Mouse (Mus musculus): ENCODE data around the gene Hinfp. TPM values are rescaled to one million over a fixed set of nuclear protein-coding genes. Genes with fewer than 3 reads are reported as not detected.
A peak's percentile ranks its signal among the peaks of the same experiment; 100 is the strongest.
"Not testable (repeated sequence)": the region's sequence is repeated elsewhere in the genome, so short reads cannot be mapped to it uniquely, and the experiment has no call there.

Hinfp gene
- total RNA-seq (2021), result 1 to 10 TPM; 4.9 to 6.0 TPM
- long read RNA-seq, experiment 1, partial matches to known transcripts, result 0 of 2 reads
- long read RNA-seq, experiment 1, other reads (novel, unspliced or antisense), result 2 of 2 reads
- long read RNA-seq, experiment 2, partial matches to known transcripts, result 0 of 1 reads
- long read RNA-seq, experiment 2, other reads (novel, unspliced or antisense), result 1 of 1 reads

DNA sequence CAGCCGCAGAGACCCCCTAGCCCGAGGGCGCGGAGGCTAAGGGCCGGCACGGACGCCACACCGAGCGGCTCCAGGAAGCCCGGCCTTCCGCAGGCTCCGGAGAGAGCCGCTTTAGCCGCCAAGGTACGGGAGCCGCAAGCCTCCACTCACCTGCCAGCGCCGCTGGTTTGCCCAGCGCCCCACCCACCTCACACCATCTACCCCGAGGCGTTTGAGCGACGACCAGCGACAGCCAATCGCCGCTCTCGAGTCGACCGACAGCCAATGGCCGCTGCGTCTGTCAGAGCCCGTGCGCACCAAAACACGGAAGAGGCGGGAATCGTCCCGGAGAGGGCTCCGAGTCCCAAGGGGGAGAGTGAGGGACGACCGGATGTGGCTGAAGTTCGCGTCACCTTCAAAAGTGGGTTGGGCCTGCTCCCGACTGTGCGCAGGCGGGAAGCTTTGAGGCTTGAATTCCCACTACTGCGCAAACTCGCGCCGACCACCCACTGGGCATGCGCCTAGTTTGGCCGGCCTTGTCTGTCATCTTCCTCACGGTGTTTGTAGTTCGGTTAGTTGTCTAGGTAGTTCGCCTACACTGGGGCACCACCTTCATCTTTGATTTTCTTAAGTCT is at the start of gene Hinfp:
TSS of gene Hinfp (minus strand) at position 206 of the 614 bp plus-strand sequence.
- peak; percentile 96 to 99 for DNase-seq
- intact Hi-C loops (cut with DNase I), result loop anchor here (2.0 to 5.0 kb wide), 2 partner anchors 15 to 37 kb away; partner anchors contain the start of genes C2cd2l and Hmbs

DNA sequence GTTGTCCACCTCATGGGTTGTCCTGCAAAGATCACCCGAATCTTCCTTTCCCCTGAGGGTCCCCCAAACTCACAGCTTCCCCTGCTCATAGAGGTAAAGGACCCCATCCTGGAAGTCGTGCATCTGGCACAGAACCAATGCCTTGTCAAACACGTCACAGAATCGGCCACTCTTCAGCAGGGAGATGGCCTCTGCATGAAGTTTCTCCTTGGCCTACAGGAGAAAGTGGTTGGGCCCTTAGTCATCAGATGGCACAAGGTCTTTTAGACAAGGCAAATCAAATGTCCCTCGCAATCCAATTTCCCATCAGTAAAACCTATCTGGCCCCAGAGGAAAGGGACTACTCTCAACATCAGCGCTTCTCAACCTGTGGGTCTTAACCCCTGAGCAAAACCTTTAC is 47.7 kb upstream of the Hinfp start:
- no peak for DNase-seq
- intact Hi-C loops (cut with DNase I), result no loop called here

DNA sequence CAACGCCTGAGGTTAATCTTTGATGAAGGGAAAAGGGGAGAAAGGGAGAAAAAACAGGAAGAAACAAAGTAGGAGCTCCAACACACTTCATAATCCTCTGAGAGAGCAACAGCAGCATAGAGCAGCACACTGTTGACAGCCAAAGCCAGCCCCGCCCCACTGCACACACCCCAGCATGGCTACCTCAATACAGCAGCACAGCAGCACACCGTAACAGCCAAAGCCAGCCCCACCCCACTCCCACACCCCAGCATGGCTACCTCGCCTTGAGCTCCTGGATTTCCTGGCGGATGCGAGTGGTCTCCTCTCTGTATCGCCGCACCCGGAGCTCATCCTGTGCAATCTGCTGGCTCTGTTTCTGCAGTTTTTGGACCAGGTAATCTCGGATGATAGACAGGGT is 46.9 kb upstream of the Hinfp start:
- intact Hi-C loops (cut with DNase I), result no loop called here
- no peak for DNase-seq

DNA sequence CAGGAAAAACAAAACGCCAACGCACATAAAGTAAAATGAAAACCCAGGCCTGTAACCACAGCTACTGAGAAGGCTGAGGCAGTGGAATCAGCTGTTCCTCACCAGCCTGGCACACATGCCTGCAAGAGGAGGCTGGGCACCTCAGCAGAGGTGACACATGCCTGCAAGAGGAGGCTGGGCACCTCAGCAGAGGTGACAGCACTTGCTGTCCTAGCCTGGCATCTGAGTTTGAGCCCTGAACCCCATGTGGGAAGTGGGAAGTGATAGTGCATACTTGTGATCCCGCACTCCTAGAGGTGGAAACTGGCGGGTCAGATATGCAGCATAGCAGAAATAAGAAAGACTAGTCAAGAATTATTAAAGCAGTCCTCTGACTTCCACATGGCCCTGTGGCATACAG is 45.9 kb upstream of the Hinfp start:
- no peak for DNase-seq
- intact Hi-C loops (cut with DNase I), result no loop called here

DNA sequence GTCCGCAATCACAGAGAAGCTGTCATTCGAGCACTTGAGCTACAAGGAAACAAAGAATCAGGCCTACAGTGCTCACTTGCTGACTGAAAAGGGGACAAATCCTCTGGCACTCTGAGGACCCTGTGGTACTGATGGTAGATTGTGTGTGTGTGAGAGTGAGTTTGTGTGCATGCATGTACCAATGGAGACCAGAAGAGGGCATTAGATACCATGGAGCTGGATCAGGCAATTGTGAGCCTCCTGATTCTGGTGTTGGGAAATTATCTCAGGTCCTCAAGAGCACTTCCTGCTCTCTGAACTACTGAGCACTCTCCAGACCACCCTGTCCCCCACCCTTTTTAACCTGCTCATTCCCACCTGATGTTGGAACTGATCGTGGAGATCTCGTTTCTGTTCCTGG is 43.1 kb upstream of the Hinfp start:
- DNase-seq, result no peak
- intact Hi-C loops (cut with DNase I), result no loop called here

DNA sequence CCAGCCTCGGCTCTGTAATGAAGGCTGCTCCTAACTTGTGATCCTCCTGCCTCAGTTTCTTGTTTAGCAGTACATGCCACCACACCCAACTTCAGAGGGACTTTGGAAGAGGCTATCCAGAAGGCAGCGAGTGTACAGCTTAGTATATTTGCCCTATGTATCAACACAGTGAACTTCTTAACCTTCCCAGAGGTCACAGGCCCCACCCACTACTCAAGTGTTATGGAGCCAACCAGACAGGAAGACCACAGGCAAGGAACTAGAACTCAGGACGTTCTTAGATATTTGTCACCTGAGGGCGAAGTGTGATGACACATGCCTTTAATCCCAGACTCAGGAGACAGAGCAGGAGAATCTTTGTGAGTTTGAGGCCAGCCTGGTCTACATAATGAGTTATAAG is 42.1 kb upstream of the Hinfp start:
- intact Hi-C loops (cut with DNase I), result no loop called here

DNA sequence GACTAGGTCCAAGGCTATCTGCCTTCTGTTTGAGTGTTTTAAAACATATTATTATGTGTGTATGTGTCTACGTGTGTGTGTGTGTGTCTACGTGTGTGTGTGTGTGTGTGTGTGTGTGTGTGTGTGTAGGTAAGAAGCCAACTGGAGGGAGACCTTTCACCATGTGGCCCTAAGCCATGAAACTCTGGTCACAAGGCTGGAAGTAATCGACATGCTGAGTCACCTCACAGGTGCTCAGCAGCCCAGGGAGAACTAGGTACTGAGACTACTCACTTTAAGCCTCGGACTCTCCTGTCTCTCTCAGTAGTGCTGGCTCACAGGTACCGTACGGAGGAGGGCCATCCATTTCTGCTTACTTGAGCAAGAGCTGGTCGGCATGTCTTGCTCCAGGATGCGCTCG is 41.7 kb upstream of the Hinfp start:
- intact Hi-C loops (cut with DNase I), result no loop called here
- DNase-seq, result no peak

More for the DNA sequence above, 42.1 kb upstream of the Hinfp start:
- no peak for DNase-seq

DNA sequence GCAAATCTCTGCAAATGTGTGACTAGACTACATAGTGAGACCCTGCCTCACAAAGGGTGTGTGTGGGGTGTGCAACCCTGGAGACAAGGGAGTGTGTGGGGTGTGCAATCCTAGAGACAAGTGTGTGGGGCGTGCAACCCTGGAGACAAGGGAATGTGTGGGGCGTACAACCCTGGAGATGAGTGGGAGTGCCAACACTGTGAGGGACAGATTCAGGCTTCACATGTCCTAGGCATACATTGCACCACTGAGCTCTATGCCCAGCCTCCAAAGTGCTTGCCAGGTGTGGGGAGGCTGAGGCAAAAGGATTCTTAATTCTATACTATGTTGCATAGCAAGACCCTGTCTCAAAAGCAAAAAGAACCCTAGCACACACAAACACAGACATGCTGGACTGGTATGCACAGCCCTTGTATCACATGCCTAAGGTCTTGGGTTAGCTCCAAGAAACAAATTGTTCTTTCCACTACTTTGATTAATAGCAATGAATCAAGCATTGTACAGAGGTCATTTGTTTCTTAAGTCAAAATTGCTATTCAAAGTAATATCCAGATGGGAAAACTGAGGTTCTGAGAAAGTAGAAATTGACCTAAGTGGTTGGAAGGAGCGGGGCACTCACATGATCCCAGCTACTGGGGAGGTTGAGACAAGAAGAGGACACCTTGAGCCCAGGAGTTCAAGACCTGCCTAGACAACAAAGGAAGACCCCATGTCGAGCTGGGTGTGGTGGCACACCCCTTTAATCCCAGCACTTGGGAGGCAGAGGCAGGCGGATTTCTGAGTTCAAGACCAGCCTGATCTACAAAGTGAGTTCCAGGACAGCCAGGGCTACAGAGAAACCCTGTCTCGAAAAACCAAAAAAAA is 40.3 kb upstream of the Hinfp start:
- intact Hi-C loops (cut with DNase I), result no loop called here

DNA sequence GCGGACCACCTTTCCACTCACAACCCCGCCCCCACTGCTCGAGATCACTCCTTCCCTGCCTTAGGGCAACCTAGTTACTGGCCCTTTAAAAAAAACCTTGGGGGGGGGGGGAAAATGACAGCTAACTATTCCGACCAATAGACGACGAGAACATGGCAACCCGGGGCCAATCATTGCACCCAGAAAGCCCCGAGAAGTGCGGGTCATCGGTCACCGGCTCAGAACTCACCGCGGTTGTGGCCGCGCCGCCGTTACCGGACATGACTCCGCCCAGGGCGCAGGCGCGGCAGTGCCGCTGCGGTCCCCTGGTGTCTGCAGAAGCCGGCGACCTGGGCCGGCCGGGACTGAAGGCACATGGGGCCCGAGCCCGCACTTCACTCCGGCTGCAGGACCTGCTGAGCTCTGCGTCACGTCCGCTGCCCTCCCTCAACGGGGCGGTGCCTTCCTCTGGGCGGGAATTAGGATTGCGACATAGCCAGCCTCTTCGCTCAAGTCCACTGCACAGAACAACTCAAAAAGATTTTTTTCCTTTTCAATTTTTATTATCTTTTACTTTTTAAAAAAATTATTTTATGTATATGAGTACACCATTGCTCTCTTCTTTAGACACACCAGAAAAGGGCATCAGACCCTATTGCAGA is 38.4 kb upstream of the Hinfp start, which contains the start of gene Hmbs:
TSS of gene Hmbs (minus strand) at position 448 of the 641 bp plus-strand sequence.
- intact Hi-C loops (cut with DNase I), result loop anchor here (5.0 kb wide), 1 partner anchor 37 kb away; the partner anchor contains the start of gene Hinfp
- DNase-seq, result peak; percentile 86 to 93

More for the DNA sequence above, 40.3 kb upstream of the Hinfp start:
- DNase-seq, result no peak

DNA sequence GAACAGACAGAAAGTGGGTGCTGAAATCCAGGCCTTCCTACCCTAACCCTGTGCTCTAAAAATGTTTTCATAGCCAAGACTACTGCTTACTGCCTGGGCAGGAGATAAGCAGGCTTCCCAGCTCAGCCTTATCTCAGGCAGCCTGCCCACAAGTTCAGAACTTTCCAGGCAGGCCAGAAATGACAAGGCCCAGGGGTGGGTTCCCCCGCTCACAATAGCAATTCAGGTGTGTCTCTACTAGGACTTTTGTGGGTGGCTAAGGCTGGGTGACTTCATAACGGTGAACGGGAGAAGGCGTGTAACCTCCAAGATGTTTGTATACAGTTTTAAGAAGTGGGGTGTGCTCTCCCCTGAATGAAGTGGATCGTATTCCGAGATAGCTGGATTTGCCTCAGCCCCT is 37.8 kb upstream of the Hinfp start:
- DNase-seq, result no peak
- intact Hi-C loops (cut with DNase I), result loop anchor here (5.0 kb wide), 1 partner anchor 36 kb away; the partner anchor contains the start of gene Hinfp

DNA sequence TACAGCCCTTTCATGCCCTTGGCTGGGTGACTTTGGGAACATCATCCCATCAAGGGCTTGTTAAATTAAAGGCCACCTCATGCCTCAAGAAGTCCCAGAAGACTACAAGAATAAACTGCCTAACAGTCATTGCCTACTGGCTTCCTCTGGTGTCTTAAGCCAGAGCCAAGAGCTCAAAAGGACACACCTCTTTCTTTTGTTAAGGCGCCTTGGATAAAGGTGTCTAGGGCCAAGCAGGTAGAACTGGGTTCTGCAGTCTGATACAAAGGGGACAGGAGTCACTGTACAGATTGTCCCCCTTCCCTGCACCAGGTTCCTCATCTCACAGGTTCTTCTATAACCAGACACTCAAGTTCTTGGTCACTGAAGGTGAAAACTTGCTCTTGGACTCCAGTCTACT is 37.1 kb upstream of the Hinfp start:
- intact Hi-C loops (cut with DNase I), result loop anchor here (5.0 kb wide), 1 partner anchor 35 kb away; the partner anchor contains the start of gene Hinfp
- DNase-seq, result no peak

DNA sequence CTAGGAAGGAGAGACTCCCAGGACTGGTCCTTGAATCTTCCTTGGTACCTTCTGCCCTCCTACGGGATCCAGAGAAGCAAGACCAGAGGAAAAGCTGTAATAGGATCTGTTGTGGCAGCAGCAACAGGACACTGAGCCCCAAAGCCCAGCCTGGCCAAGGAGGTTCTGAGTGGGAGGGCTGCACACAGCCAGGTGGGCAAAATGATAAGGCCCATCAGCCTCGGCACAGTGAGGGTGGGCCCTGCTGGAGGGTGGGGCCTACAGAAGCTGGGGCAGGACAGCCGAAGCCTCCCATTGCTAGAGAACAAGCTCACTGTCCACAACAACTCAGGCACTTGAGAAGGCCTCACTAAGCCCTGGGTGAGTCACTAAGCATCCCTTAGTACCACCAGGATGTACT is 36.7 kb upstream of the Hinfp start:
- intact Hi-C loops (cut with DNase I), result loop anchor here (5.0 kb wide), 1 partner anchor 35 kb away; the partner anchor contains the start of gene Hinfp
- no peak for DNase-seq

DNA sequence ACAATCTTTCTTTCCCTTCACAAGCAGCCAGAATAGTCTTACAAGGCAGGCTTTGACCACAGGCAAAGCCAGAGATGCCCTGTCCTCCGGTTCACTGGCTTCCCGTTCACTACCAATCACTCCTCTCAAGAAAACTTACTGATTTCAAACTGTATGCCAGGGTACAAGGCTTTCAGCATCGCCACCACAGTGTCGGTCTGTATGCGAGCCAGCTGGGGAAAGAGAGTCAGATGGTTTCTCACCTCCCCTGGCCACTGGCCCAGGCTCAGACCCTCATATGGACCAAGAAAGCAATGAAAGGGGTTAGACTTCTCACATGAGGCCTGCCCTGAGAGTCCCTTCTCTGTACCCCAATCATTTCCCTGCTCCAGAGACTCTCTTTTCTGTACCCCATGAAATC is 36.0 kb upstream of the Hinfp start:
- intact Hi-C loops (cut with DNase I), result loop anchor here (5.0 kb wide), 1 partner anchor 34 kb away; the partner anchor contains the start of gene Hinfp
- DNase-seq, result no peak

DNA sequence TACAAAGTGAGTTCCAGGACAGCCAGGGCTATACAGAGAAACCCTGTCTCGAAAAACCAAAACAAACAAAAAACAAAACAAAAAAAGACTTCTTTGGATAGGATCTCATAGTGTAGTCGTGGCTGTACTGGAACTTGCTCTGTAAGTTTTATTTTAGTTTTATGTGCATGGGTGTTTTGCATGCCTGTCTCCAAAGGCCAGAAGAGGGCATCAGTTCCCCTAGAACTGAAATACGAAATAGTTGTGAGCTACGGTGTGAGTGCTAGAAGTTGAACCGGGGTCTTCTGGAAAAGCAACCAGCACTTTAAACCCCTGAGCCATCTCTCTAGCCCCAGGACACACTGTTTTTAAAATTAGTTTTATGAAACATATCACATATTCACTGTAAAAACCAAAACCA is 33.1 kb upstream of the Hinfp start:
- DNase-seq, result no peak
- intact Hi-C loops (cut with DNase I), result loop anchor here (5.0 kb wide), 1 partner anchor 49 kb away; no protein-coding TSS in a partner anchor

DNA sequence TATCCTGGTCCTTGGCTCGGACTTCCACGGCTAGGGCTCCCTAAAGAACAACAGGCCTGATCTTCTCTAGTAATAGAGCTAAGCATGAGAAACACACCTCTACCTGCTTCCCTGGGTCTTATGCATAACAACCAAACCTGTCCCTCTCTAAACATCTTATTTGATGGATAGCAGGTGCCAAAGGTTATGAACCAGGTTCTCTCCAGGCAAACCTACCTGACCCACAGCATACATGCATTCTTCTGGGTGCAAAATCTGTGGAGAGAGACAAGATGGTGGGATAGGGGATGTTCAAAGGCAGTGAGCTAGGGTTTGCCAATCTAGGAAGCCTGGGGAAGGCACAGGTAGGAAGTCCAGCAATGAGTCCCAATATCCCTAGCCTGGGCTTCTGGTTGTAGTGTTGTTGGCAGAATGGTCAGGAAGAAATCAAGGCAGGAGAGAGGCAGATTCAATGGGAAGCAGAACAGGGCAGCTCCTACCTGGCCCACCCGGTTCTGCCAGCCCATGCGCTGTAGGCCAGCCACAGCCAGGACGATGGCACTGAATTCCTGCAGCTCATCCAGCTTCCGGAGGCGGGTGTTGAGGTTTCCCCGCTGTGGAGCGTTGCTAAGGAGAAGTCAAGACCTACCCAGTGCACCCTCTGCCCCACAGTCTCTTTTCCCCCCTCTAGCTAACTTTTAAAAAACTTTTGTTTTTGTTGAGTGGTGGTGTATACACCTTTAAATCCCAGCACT is 32.1 kb upstream of the Hinfp start:
- no peak for DNase-seq
- intact Hi-C loops (cut with DNase I), result loop anchor here (5.0 kb wide), 1 partner anchor 50 kb away; no protein-coding TSS in a partner anchor

DNA sequence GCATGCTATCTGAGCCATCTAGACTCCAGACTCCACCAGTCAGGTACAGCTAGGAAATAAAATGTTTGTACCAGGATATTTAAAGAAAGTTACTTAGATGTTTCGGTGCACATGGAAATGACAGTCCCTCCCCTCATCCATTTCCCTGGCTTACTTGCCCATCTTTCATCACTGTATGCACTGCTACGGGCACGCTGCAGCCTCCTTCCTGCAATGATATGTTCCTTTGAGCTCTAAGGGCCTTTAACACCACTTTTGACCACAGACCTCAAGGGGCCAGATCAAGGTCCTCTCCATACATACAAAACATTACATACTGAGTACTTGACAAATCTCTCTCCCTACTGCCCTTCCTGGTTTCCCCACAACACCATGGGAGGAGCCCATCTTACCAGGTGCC is 31.5 kb upstream of the Hinfp start:
- intact Hi-C loops (cut with DNase I), result loop anchor here (5.0 kb wide), 1 partner anchor 50 kb away; no protein-coding TSS in a partner anchor

DNA sequence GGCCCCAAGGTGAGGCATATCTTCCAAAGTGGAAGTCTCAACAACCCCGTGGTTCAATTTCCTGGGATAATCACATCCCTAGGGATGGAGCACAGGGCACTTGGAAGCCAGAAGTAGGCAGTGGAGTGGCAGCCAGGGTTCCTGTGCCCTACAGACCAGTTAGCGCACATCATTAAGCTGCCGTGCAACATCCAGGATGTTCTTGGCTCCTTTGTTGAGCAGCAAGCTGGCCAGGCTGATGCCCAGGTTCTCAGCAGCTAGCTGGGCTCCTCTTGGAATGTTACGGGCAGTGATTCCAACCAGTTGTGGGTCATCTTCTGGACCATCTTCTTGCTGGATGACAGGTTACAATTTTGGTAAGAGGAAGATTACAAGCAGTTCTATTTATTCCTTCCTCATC is 31.0 kb upstream of the Hinfp start:
- intact Hi-C loops (cut with DNase I), result loop anchor here (5.0 kb wide), 1 partner anchor 51 kb away; no protein-coding TSS in a partner anchor
- DNase-seq, result not testable (repeated sequence)

More for the DNA sequence above, 31.5 kb upstream of the Hinfp start:
- DNase-seq, result no peak

DNA sequence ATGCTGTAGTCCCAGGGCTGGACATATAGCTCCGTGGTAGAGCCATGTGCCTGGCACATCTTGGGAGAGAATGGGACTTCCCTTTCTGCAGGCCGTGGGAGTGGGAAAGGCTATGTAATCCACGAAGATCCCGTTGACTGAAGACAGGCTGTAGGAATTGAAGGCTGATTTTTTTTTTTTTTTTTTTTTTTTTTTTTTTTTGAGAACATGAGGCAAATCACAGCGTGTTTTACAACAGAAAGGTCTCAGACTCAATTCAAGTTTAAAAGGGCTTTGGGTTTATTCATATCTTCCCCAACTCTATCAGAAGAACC is 30.6 kb upstream of the Hinfp start:
- intact Hi-C loops (cut with DNase I), result loop anchor here (5.0 kb wide), 1 partner anchor 51 kb away; no protein-coding TSS in a partner anchor
- DNase-seq, result no peak

DNA sequence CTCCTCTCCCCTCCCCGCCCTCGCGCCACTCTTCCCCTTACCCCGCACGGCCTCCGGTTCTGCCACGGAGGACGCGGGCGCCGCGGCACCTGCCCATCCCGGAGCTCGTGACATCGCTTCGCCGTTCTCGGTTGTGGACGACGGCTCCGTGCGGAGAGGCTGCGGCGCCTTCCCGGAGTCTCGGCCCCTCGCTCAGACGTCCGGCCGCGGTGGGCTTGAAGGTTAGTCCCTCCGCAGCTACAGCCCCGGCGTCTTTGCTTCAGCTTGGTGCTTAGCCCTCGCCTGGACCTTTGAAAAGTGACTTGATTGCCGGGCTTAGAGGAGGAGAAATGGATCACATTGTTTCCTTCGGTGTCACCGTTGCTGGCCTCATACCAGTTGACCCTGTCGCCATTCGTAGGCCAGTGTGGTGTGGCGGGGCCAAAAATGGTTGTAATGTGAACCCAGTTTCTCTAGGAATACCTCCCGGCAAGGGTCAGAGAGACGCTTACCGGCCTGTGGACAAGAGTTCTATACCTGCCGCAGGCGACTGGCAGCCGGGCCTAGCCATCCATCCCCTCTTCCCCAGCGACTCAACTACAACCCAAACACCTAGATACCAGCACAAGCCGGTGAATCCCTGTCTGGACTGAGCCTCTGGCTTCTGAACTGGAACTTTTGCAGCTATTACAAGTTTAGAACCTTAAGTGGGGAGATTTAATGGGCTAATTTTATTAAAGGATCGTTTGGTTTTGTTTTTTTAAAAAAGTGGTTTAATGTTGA is 30.0 kb upstream of the Hinfp start:
- DNase-seq, result no peak
- intact Hi-C loops (cut with DNase I), result loop anchor here (5.0 kb wide), 1 partner anchor 52 kb away; no protein-coding TSS in a partner anchor
